Mouse (Mus musculus): ENCODE results near the gene Poglut1.

Gene Poglut1

DNA sequence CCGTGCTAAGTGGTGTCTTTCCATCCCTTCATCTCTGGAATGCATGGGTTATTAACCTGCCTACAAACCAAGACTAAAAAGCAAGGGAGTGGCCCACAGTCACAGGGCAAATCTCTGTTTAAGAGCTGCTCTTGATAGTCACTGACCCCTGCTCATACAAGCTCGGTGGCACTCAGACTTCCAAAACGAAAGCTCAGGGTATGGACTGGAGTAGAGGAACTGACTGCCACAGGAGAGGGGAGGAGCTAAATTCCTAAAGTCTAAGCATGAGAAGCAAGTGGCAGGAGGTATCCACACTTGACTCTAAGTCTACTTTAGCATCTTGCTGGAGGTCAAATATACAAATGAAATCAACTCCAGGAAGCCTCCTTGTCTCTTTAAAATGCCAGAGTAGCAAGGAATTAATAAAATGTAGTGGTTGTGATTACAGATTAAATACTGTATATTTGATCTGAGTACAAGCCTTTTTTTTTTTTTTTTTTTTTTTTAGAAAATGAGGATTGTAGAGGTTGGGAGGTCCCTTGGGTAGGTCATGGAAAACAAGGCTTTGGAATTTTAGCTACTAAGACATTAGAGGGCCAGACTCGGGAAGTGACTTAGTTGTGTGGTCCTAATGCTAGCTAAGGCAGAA, 74.3 kb downstream of the Poglut1 start:
- DNase-seq (ENCODE audit: low spot score in 2 of 2), result no peak
